Mouse (Mus musculus): ENCODE data around the gene Natd1. TPM values are rescaled to one million over a fixed set of nuclear protein-coding genes. Genes with fewer than 3 reads are reported as not detected.

Natd1 gene
- polyA plus RNA-seq, 1 experiment from 2014 or later = 25.5 TPM

DNA sequence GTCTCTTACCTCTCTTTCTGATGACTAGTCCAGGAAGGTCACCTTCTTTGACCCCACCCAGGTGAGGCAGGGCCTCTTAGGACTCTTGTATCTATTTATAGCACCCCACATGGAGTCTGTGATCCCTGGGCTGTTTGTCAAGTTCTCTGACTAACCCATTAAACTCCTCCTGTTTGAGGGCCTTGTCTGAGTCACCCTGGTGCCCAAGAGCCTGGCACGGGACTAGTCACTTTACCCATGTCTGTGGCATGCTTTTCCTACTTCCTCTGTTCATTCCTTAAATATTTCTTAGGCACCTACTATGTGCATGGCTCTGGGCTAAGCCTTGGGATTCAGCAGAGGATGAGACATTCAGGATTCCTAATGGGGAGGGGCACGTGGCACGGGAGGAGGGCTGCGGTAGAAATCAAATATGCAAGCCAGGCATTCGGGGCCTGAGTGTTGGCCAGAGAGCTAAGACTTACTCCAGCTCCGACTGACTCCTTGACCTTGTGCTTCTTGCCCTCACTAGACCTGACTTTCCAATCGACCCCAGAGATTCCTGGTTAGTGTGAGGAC is 16.3 kb upstream of the Natd1 start:
- H3K4me3 ChIP-seq = peak overlapping the region; percentile 76
- 20% methylated on average over 7 of the region's 7 CpGs for WGBS
- no peak for DNase-seq (ENCODE audit: low spot score)
- 0 out of 2 replicates have a peak, but pooled peaks cover 3% of the 10 kb centered on the region for H3K36me3 ChIP-seq
- peak overlapping the region; percentile 89 for H3K27ac ChIP-seq
- no peaks in the 10 kb centered on the region for H3K9me3 ChIP-seq
- H3K4me1 ChIP-seq = peaks cover 58% of the 10 kb centered on the region
- peaks cover 5% of the 10 kb centered on the region; the same call in 1 of the 2 replicates for H3K27me3 ChIP-seq (ENCODE audit: insufficient read depth, poor library complexity, severe bottlenecking)

DNA sequence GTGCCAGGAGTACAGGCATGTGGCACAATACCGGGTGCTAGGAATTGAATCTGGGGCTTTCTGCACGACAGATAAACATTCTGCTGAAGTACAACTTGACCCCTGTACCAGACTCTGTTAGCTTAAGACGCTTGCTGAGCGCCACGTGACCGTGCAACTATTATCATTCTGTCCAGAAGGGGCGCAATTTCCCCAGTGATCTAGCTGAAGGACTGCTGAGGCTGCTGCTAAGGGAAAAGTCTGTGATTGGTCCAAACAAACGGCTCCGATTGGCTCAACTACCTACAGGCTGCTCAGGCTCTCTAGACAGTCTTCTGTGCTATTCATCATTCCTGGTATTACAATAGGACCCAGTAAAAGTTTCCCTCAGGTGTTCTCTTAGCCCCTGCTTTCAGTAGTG is 12.7 kb upstream of the Natd1 start:
- peaks cover 38% of the 10 kb centered on the region for H3K4me1 ChIP-seq
- peaks cover 5% of the 10 kb centered on the region; the same call in 1 of the 2 replicates for H3K27me3 ChIP-seq (ENCODE audit: insufficient read depth, poor library complexity, severe bottlenecking)
- DNase-seq (ENCODE audit: low spot score) = peak; percentile 95
- no peaks in the 10 kb centered on the region for H3K36me3 ChIP-seq
- H3K9me3 ChIP-seq = no peaks in the 10 kb centered on the region
- WGBS = under 1% methylated on average over 9 of the region's 9 CpGs
- peak overlapping the region; percentile 41 for H3K4me3 ChIP-seq
- peak overlapping the region; percentile 44; the same call in 1 of the 2 replicates for H3K27ac ChIP-seq

DNA sequence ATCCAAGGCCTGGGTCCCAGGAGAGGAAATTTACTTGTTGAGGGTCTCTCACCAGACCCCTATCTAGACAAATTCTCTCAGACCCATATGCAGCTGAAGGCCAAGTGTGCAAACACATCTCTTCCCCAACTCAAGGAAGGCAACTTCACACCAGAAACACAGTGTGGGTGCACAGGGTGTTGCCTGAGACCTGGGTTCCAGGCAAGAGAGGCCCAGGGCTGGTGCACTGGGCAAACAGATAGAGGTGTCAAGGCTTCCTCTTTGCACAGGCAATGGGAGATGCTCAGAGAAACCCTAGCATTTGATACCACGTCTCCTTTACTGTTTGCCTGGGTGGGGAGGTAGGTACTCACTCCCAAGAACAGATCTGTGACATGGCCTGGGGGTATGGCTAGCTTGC is 10.4 kb upstream of the Natd1 start:
- Histone ChIP-seq H3K4me1 (peaks cover 25% of the 10 kb centered on the region), H3K27me3 (ENCODE audit: insufficient read depth, poor library complexity, severe bottlenecking) (peaks cover 5% of the 10 kb centered on the region; the same call in 1 of the 2 replicates), H3K36me3 (peaks cover 10% of the 10 kb centered on the region; the same call in 1 of the 2 replicates), H3K4me3 (no peak overlapping the region), H3K27ac (peak overlapping the region; percentile 37; the same call in 1 of the 2 replicates), H3K9me3 (no peaks in the 10 kb centered on the region)
- DNase-seq (ENCODE audit: low spot score) = no peak
- WGBS = 91% methylated on average over 1 of the region's 1 CpGs

DNA sequence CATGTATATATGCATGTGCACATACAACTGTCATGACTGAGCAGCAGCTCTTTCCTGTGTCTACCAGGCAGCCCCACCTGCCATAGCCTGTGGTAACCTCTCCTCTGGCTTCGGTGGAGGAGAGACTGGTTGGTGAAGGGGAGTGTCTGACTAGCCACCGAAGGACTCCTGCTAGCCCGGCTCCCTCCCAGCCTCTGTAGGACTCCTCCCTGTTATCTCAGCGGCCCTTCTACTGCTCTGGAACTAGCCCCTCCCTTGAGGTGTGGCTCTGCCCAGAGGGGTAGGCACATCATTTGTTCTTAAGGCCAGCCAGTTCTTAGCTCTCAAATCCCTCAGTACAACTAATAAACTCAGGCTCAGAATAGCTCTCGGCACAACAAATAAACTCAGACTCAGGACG is 9.9 kb upstream of the Natd1 start:
- peaks cover 1% of the 10 kb centered on the region; the same call in 1 of the 2 replicates for H3K27me3 ChIP-seq (ENCODE audit: insufficient read depth, poor library complexity, severe bottlenecking)
- H3K36me3 ChIP-seq = peaks cover 10% of the 10 kb centered on the region; the same call in 1 of the 2 replicates
- H3K27ac ChIP-seq = no peak overlapping the region; the same call in 1 of the 2 replicates
- peak; percentile 86 for DNase-seq (ENCODE audit: low spot score)
- WGBS = 34% methylated on average over 6 of the region's 6 CpGs
- H3K4me3 ChIP-seq = no peak overlapping the region
- H3K9me3 ChIP-seq = no peaks in the 10 kb centered on the region
- peaks cover 25% of the 10 kb centered on the region for H3K4me1 ChIP-seq

DNA sequence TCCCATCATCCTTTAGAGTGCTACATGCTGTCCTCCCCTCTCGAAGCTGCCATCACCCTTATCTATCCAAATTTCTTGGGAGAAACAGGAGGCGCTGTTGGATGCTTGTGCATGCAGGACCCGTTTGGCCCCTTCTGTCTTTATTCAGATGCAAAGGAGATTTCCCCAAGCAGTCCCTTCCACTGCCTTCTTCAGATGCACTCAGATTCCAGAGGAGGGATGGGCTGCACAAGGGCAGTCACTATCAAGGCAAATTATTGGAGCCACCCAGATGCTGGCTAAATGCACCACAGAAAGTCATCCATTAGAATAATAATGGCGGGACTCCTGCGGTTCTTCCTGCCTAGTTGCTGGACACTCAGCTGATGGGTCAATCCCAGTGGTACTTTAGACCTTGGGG is 8.4 kb upstream of the Natd1 start:
- no peak for DNase-seq (ENCODE audit: low spot score)
- H3K36me3 ChIP-seq = peaks cover 10% of the 10 kb centered on the region; the same call in 1 of the 2 replicates
- H3K4me3 ChIP-seq = no peak overlapping the region
- H3K27ac ChIP-seq = no peak overlapping the region
- no peaks in the 10 kb centered on the region for H3K27me3 ChIP-seq (ENCODE audit: insufficient read depth, poor library complexity, severe bottlenecking)
- 69% methylated on average over 5 of the region's 5 CpGs for WGBS
- H3K4me1 ChIP-seq = peaks cover 24% of the 10 kb centered on the region
- H3K9me3 ChIP-seq = no peaks in the 10 kb centered on the region

DNA sequence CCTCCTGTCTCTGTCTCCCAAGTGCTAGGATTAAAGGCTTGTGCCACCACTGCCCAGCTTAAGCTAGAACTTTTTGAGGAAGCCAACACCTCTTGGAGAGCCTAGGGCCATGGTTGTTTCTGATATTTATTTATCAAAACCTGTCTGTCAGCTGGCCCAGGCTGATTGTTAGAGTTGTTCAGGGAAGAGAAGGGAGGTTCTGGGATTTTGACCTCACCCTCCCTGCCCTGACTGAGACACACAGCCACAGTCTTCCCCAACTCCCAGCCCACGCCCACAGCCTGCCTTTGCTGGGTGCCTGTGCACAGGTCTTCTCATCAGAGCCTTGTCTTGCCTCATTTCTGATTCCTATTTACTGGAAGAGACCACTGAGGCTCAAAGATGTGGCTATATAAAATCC is 7.6 kb upstream of the Natd1 start:
- Histone ChIP-seq H3K4me1 (peaks cover 16% of the 10 kb centered on the region), H3K4me3 (no peak overlapping the region), H3K27me3 (ENCODE audit: insufficient read depth, poor library complexity, severe bottlenecking) (no peaks in the 10 kb centered on the region), H3K27ac (no peak overlapping the region), H3K9me3 (no peaks in the 10 kb centered on the region), H3K36me3 (peaks cover 10% of the 10 kb centered on the region; the same call in 1 of the 2 replicates)
- no peak for DNase-seq (ENCODE audit: low spot score)
- WGBS = 77% methylated on average over 1 of the region's 1 CpGs

DNA sequence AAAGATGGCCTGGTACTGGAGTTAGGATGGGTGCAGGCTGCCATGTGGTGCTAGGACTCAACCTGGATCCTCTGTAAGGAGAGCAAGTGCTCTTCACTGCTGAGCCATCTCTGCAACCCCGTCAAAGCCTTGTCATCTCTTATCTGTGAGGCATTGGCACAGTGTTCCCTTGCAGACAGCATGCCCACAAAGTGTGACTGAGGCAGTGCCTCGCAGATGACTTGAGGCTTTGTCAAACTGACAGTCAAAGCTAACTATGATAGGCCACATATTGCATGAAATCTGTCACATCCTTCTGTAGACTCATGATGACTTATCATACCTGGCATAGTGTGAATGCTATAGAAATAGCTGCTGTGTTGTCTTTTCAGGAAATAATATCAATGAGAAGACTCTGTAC is 5.5 kb upstream of the Natd1 start:
- H3K9me3 ChIP-seq = no peaks in the 10 kb centered on the region
- peaks cover 13% of the 10 kb centered on the region for H3K4me1 ChIP-seq
- no peaks in the 10 kb centered on the region for H3K27me3 ChIP-seq (ENCODE audit: insufficient read depth, poor library complexity, severe bottlenecking)
- H3K27ac ChIP-seq = no peak overlapping the region
- DNase-seq (ENCODE audit: low spot score) = no peak
- H3K4me3 ChIP-seq = no peak overlapping the region
- 73% methylated on average over 2 of the region's 2 CpGs for WGBS
- H3K36me3 ChIP-seq = peaks cover 10% of the 10 kb centered on the region; the same call in 1 of the 2 replicates

DNA sequence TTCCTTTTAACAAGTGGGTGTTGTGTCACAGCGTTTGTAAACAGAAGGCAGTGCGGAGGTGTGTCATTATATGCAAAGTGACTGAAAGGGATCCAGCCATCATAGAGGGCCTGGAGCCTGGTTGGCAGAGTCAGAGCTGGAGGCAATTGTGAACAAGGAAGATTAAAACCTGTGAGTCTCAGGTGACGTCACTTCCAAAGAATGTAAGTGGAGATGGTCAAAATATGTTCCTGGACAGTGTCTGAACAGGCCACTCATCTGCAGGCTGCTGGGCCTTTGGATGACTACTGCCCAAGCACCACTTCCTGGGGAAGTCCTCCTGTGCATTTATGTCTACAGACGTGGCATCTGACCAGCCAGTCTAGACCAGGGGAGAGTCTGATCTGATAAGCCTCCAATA is 651 bp upstream of the Natd1 start:
- peaks cover 48% of the 10 kb centered on the region for H3K4me1 ChIP-seq
- no peak for DNase-seq (ENCODE audit: low spot score)
- 0 out of 2 replicates have a peak overlapping the region, but pooled peaks have one; percentile 42 for H3K27ac ChIP-seq
- H3K9me3 ChIP-seq = no peaks in the 10 kb centered on the region
- no peaks in the 10 kb centered on the region for H3K27me3 ChIP-seq (ENCODE audit: insufficient read depth, poor library complexity, severe bottlenecking)
- peaks cover 2% of the 10 kb centered on the region; the same call in 1 of the 2 replicates for H3K36me3 ChIP-seq
- 55% methylated on average over 4 of the region's 4 CpGs for WGBS
- H3K4me3 ChIP-seq = no peak overlapping the region

DNA sequence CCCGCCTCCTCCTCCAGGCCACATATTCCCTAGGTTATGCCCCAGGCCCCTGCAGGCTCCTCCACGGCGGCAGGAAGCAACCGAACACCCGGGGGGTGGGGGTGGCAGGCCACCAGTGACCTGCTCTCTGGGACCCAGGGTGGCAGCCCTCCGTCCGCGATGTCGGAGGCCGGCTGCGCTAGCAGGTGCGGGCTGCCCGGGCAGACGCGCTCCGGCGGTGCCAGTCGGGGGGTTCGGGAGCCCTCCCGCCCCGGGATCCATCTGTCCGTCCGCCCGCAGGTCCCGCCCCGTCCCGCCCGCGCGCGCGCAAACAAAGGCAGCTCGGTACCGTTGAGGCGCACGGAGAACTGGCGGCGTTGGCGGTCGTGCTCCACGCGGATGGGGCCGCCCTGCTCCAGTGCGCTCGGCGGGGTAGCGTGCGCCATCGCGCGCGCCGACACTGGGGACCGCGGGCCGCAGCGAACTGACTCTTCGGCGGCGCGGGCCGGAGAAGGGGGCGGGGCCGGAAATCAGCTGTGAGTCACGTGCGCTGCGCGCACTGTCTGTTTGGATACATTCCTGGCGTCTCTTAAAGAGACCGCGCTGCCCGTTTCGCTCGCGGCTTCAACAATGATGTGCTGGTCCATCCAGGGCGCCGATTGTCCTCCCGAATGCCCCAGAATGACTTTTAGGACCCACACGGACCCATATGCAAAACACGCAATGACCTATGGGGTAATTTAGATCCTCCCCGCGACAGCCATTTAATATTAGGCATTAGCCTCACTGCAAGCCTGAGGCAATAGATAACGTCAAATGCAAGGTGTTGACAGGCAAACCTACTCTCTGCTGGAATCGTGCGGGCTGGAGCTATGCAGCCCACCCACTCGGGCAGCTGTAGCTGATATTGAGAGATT is 1.0 kb downstream of the Natd1 start:
- peak overlapping the region; percentile 97 for H3K4me3 ChIP-seq
- no peaks in the 10 kb centered on the region for H3K27me3 ChIP-seq (ENCODE audit: insufficient read depth, poor library complexity, severe bottlenecking)
- H3K4me1 ChIP-seq = peaks cover 48% of the 10 kb centered on the region
- peak overlapping the region; percentile 92 for H3K27ac ChIP-seq
- H3K9me3 ChIP-seq = no peaks in the 10 kb centered on the region
- under 1% methylated on average over 86 of the region's 86 CpGs for WGBS
- H3K36me3 ChIP-seq = 0 out of 2 replicates have a peak, but pooled peaks cover 3% of the 10 kb centered on the region
- peak; percentile 95 for DNase-seq (ENCODE audit: low spot score)

DNA sequence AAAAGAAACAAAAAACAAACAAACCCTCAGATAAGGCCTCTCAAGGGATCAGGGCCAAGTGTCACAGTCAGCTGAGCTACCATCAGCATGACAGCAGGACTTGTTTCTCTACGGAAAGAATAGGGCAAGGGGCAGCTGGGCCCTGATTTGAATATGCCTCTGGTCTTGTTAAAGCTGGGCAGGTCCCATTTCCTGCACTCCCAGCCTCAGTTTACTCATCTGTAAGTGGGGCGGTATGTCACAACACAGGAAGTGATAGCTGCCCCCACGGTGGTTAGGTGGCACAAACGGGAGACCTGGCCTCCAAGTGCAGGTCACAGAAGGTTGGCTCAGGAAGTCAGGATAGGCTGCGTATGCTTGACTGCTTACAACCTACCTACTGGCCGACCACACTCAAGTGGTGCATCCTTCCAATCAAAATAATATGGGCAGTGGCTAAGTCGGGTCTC is 2.0 kb downstream of the Natd1 start:
- Histone ChIP-seq H3K9me3 (no peaks in the 10 kb centered on the region), H3K4me3 (peak overlapping the region; percentile 97), H3K27ac (peak overlapping the region; percentile 92; the same call in 1 of the 2 replicates), H3K4me1 (peaks cover 53% of the 10 kb centered on the region), H3K36me3 (0 out of 2 replicates have a peak, but pooled peaks cover 3% of the 10 kb centered on the region), H3K27me3 (ENCODE audit: insufficient read depth, poor library complexity, severe bottlenecking) (no peaks in the 10 kb centered on the region)
- 19% methylated on average over 7 of the region's 7 CpGs for WGBS
- DNase-seq (ENCODE audit: low spot score) = no peak

DNA sequence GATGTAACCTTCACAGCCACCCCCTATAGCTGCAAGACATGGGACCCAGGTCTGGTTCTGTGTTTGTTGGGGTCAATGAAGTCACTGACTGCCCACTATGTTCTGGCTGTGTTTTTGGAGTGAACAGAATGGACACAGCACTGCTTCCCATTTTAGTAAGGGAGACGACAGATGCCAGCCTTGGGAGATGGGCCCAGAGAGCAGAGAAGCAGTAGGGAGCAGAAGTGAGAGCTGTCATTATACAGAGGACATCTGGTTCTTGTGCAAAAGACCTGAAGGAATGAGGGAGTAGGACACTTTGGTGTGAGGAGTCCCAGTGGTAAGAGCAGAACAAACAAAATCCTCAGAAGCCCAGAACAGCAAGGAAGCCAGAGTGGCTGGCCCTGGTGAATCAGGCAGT is 4.9 kb downstream of the Natd1 start:
- H3K36me3 ChIP-seq = peaks cover 27% of the 10 kb centered on the region
- H3K4me1 ChIP-seq = peaks cover 37% of the 10 kb centered on the region
- no peak overlapping the region for H3K27ac ChIP-seq
- DNase-seq (ENCODE audit: low spot score) = no peak
- WGBS = 78% methylated on average over 1 of the region's 1 CpGs
- H3K4me3 ChIP-seq = no peak overlapping the region
- H3K27me3 ChIP-seq (ENCODE audit: insufficient read depth, poor library complexity, severe bottlenecking) = no peaks in the 10 kb centered on the region
- no peaks in the 10 kb centered on the region for H3K9me3 ChIP-seq

DNA sequence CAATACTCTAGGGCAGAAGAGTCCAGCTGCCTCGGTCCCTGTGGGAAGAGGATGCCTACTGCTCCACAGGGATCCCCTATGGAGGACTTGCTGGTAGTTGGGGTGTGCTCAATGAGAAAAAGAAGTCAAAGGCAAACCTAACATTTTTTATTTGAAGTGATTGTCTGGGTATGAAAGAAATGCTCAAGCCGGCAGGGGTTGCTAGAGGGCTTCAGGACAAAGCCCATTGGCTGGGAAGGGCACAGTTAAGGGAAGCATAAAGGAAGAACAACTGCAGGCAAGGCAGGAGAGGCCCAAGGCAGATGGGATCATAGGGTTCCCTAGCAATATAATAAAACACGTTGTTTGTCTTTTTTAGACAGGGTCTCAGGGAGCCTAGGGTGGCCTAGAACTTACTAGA is 6.5 kb downstream of the Natd1 start:
- no peak for DNase-seq (ENCODE audit: low spot score)
- Histone ChIP-seq H3K36me3 (peaks cover 40% of the 10 kb centered on the region), H3K27ac (no peak overlapping the region), H3K4me1 (peaks cover 29% of the 10 kb centered on the region), H3K9me3 (no peaks in the 10 kb centered on the region), H3K27me3 (ENCODE audit: insufficient read depth, poor library complexity, severe bottlenecking) (no peaks in the 10 kb centered on the region), H3K4me3 (no peak overlapping the region)
- 65% methylated on average over 3 of the region's 3 CpGs for WGBS

DNA sequence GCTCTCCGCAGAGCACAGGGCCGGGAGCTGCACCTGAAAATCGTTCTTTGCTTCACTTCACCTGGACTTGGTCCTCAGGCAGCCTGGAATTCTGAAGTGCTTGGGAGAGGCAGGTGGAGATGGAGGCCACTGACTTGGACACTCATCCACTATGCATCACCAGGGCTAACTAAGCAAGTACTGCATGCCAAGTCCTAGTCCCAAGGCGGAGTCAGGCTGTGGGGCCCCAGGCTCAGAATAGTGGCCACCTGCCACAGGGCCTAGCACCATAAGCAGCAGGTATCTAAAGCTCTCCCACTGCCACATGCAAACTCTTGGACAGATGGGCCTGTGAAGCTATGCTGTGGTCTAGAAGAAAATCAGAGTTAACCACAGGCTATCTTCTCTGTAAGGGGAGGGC is 8.1 kb downstream of the Natd1 start:
- peaks cover 13% of the 10 kb centered on the region for H3K4me1 ChIP-seq
- 90% methylated on average over 4 of the region's 4 CpGs for WGBS
- no peaks in the 10 kb centered on the region for H3K27me3 ChIP-seq (ENCODE audit: insufficient read depth, poor library complexity, severe bottlenecking)
- H3K36me3 ChIP-seq = peaks cover 40% of the 10 kb centered on the region
- DNase-seq (ENCODE audit: low spot score) = no peak
- H3K27ac ChIP-seq = no peak overlapping the region
- H3K4me3 ChIP-seq = no peak overlapping the region
- no peaks in the 10 kb centered on the region for H3K9me3 ChIP-seq

Data from heart, embryonic 10.5 days (tissue).